Mouse (Mus musculus): Measurements from ENCODE around the gene Fam122b.

- TF ChIP-seq POLR2A (IDR thresholded peaks at IDR 0.05; ENCODE audit: low read depth, low read length) (no peak), CTCF (IDR thresholded peaks at IDR 0.05; ENCODE audit: borderline replicate concordance, insufficient read depth, low read length) (no peak)
Observed at GRCm38 (mm10) chrX:53204690-53205311, 64.8 kb downstream of the Fam122b start.
